Mouse (Mus musculus): ENCODE measurements around the gene Nlrp6.
A peak's percentile ranks its signal among the peaks of the same experiment; 100 is the strongest.
"Not testable (repeated sequence)": the region's sequence is repeated elsewhere in the genome, so short reads cannot be mapped to it uniquely, and the experiment has no call there.

Nlrp6 gene

GRCm38 (mm10) chr7:140920418-140921029, at the start of gene Nlrp6:
Gene Nlrp6 (plus strand): TSS chr7:140920902.
- no peak for DNase-seq

GRCm38 (mm10) chr7:140874224-140874623, 46.5 kb upstream of the Nlrp6 start:
- no peak for DNase-seq

- DNase-seq = no peak
Measured at GRCm38 (mm10) chr7:140877364-140877763, 43.3 kb upstream of the Nlrp6 start.

GRCm38 (mm10) chr7:140879355-140879754, 41.3 kb upstream of the Nlrp6 start:
- DNase-seq = no peak

GRCm38 (mm10) chr7:140880419-140880818, 40.3 kb upstream of the Nlrp6 start:
- peak; percentile 61 for DNase-seq

GRCm38 (mm10) chr7:140880865-140881515, 39.7 kb upstream of the Nlrp6 start:
- peak; percentile 45 for DNase-seq

- peak; percentile 93 for DNase-seq
Measured at GRCm38 (mm10) chr7:140881696-140882468, 38.8 kb upstream of the Nlrp6 start, which contains the start of the genes Psmd13 and Sirt3. Gene Psmd13 (plus strand): TSS chr7:140881968. Gene Sirt3 (minus strand): TSS chr7:140882309.

GRCm38 (mm10) chr7:140882469-140882803, 38.3 kb upstream of the Nlrp6 start:
- no peak for DNase-seq

- DNase-seq = not testable (repeated sequence)
Measured at GRCm38 (mm10) chr7:140890636-140891035, 30.1 kb upstream of the Nlrp6 start.

- DNase-seq = no peak
Measured at GRCm38 (mm10) chr7:140894031-140894430, 26.7 kb upstream of the Nlrp6 start.

- DNase-seq = peak; percentile 49
Measured at GRCm38 (mm10) chr7:140894611-140895010, 26.1 kb upstream of the Nlrp6 start.

- no peak for DNase-seq
Measured at GRCm38 (mm10) chr7:140897863-140898262, 22.8 kb upstream of the Nlrp6 start.

GRCm38 (mm10) chr7:140899121-140899520, 21.6 kb upstream of the Nlrp6 start:
- DNase-seq = no peak

- DNase-seq = no peak
Measured at GRCm38 (mm10) chr7:140900220-140900619, 20.5 kb upstream of the Nlrp6 start, which contains the start of gene Cox8b. Gene Cox8b (minus strand): TSS chr7:140900446.

- no peak for DNase-seq
Measured at GRCm38 (mm10) chr7:140902036-140902875, 18.4 kb upstream of the Nlrp6 start.

- DNase-seq = peak; percentile 80
Measured at GRCm38 (mm10) chr7:140903212-140903611, 17.5 kb upstream of the Nlrp6 start.

- peak; percentile 63 for DNase-seq
Measured at GRCm38 (mm10) chr7:140905642-140906081, 15.0 kb upstream of the Nlrp6 start.

- DNase-seq = no peak
Measured at GRCm38 (mm10) chr7:140907131-140907530, 13.6 kb upstream of the Nlrp6 start.

- DNase-seq = no peak
Measured at GRCm38 (mm10) chr7:140907697-140908096, 13.0 kb upstream of the Nlrp6 start.

GRCm38 (mm10) chr7:140908181-140908580, 12.5 kb upstream of the Nlrp6 start:
- no peak for DNase-seq

GRCm38 (mm10) chr7:140908634-140909107, 12.0 kb upstream of the Nlrp6 start:
- DNase-seq = peak; percentile 90

- DNase-seq = no peak
Measured at GRCm38 (mm10) chr7:140912293-140912692, 8.4 kb upstream of the Nlrp6 start.
